Comparison of ENCODE assay signal across 24 mouse cellular contexts in the genomic region with DNA sequence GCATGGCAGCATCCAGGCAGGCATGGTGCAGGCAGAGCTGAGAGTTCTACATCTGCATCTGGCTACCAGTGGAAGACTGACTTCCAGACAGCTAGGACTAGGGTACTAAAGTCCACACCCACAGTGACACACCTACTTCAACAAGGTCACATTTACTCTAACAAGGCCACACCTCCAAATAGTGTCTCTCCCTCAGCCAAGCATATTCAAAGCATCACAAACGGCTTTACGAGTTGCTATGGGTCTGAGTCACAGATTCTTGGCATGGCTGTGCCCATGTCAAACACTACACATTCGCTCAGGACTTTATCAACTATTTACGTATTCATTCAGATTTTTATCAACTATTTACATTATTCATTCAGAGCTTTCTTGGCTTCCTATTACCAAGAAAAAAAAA. TPM values are rescaled to one million over a fixed set of nuclear protein-coding genes. Genes with fewer than 3 reads are reported as not detected.
DNase-seq lines count a peak whose midpoint lies in the region; ATAC-seq and TF ChIP-seq lines count a peak whose summit lies in the region.
"Had no signal": no experiment of that assay in that cellular context is flagged by ENCODE, and none has a peak within 500 bp of the region (broad histone marks: within the 10 kb centered on the region; RNA-seq: fewer than 3 reads in every experiment).

No protein-coding gene starts in this region.

- H3K27me3 ChIP-seq in kidney, embryonic 14.5 days (ENCODE audit: control insufficient read depth, insufficient read depth, low read length) = no peaks in the 10 kb centered on the region
- H3K27me3 ChIP-seq: embryonic facial prominence, embryonic 15.5 days; heart, embryonic 15.5 days; limb, embryonic 15.5 days; liver, embryonic 15.5 days; megakaryocyte, embryonic 14.5 days; neural tube, embryonic 13.5 days had no signal

- H3K27ac ChIP-seq in kidney, embryonic 14.5 days (ENCODE audit: low read depth, low read length) = no peak overlapping the region
- H3K27ac ChIP-seq: embryonic facial prominence, embryonic 15.5 days; heart, embryonic 15.5 days; hindbrain, embryonic 10.5 days; hindbrain, postnatal 0 days; limb, embryonic 15.5 days; liver, embryonic 15.5 days; neural tube, embryonic 13.5 days had no signal

- no peak for ATAC-seq in kidney, embryonic 14.5 days (ENCODE audit: low FRiP score, low TSS enrichment)
- ATAC-seq: hindbrain, postnatal 0 days; Patski had no signal

- no peak overlapping the region for H3K9ac ChIP-seq in kidney, embryonic 14.5 days (ENCODE audit: low read depth, low read length)
- H3K9ac ChIP-seq: embryonic facial prominence, embryonic 15.5 days; heart, embryonic 15.5 days; limb, embryonic 15.5 days; liver, embryonic 15.5 days; neural tube, embryonic 13.5 days had no signal

- H3K4me1 ChIP-seq in lung, adult 2 months (ENCODE audit: control insufficient read depth, insufficient read depth, low read length) = no peaks in the 10 kb centered on the region
- H3K4me1 ChIP-seq in kidney, embryonic 14.5 days (ENCODE audit: control insufficient read depth, insufficient read depth, low read length) = no peaks in the 10 kb centered on the region
- H3K4me1 ChIP-seq: embryonic facial prominence, embryonic 15.5 days; heart, embryonic 15.5 days; hindbrain, embryonic 10.5 days; limb, embryonic 15.5 days; liver, embryonic 15.5 days; megakaryocyte, embryonic 14.5 days; neural tube, embryonic 13.5 days had no signal

- no peak overlapping the region for H3K4me2 ChIP-seq in kidney, embryonic 14.5 days (replicated peaks; ENCODE audit: low read depth, low read length)
- H3K4me2 ChIP-seq: embryonic facial prominence, embryonic 15.5 days; heart, embryonic 15.5 days; limb, embryonic 15.5 days; liver, embryonic 15.5 days; neural tube, embryonic 13.5 days had no signal

- peak; percentile 3 for DNase-seq in urinary bladder, postnatal 25 days (ENCODE audit: low spot score)
- DNase-seq in urinary bladder, adult 2 months (ENCODE audit: low spot score) = no peak
- DNase-seq in lung, adult 2 months = peak; percentile 4
- DNase-seq in lung, postnatal 36 days = peak; percentile 29
- DNase-seq in right cerebral cortex, postnatal 4 days = no peak
- no peak for DNase-seq in gastrocnemius, adult 18-20 months (ENCODE audit: low spot score)
- DNase-seq: cerebellum, adult 18-20 months; cerebellum, postnatal 25 days; heart, adult 18-20 months; kidney, adult 2 months; kidney, postnatal 25 days; midbrain, embryonic 14.5 days; spleen, adult 18-20 months; thymus, adult 2 months had no signal

- no peak for TF ChIP-seq CTCF in lung, adult 2 months (IDR thresholded peaks at IDR 0.05; ENCODE audit: insufficient read depth, low read length)

- no peaks in the 10 kb centered on the region for H3K9me3 ChIP-seq in kidney, embryonic 14.5 days (ENCODE audit: control insufficient read depth, low read length)
- H3K9me3 ChIP-seq: embryonic facial prominence, embryonic 15.5 days; heart, embryonic 15.5 days; hindbrain, embryonic 10.5 days; limb, embryonic 15.5 days; liver, embryonic 15.5 days; neural tube, embryonic 13.5 days had no signal

- no peak for TF ChIP-seq POLR2A in lung, adult 2 months (IDR thresholded peaks at IDR 0.05; ENCODE audit: borderline replicate concordance, extremely low read depth, low read depth, low read length)

- no peaks in the 10 kb centered on the region for H3K36me3 ChIP-seq in kidney, embryonic 14.5 days (ENCODE audit: control insufficient read depth, insufficient read depth, low read length)
- H3K36me3 ChIP-seq: embryonic facial prominence, embryonic 15.5 days; heart, embryonic 15.5 days; hindbrain, embryonic 10.5 days; limb, embryonic 15.5 days; liver, embryonic 15.5 days; neural tube, embryonic 13.5 days had no signal

- no peak overlapping the region for H3K4me3 ChIP-seq in lung, adult 2 months (replicated peaks; ENCODE audit: extremely low read depth, low read depth, low read length)
- H3K4me3 ChIP-seq in kidney, embryonic 14.5 days (ENCODE audit: low read length) = no peak overlapping the region
- H3K4me3 ChIP-seq: embryonic facial prominence, embryonic 15.5 days; heart, embryonic 15.5 days; hindbrain, embryonic 10.5 days; limb, embryonic 15.5 days; liver, embryonic 15.5 days; megakaryocyte, embryonic 14.5 days; neural tube, embryonic 13.5 days had no signal

- WGBS in lung, adult 2 months = 21% methylated on average over 4 of the region's 4 CpGs
- WGBS in kidney, embryonic 14.5 days = 72% methylated on average over 4 of the region's 4 CpGs

RNA-seq across cellular contexts. Expression of gene Cpne8, which starts 38.5 kb away (rescaled TPM):
- polyA plus RNA-seq in urinary bladder, adult 2 months (2012; rRNA removed) = 20.2 and 24.3 TPM in 2 replicates
- polyA plus RNA-seq in lung, adult 2 months (2012; rRNA removed) = 17.6 and 20.5 TPM in 2 replicates
- polyA plus RNA-seq in kidney, embryonic 14.5 days (2014; fragmentation: Nextera tagmentation; extraction: Ambion mirVana) = 12.7 and 13.7 TPM in 2 replicates
- 1 to 10 TPM; 2.3 to 3.3 TPM for total RNA-seq in gastrocnemius, adult 18-20 months (2021)

Comparison
In these comparisons a context has a peak if more than half of its experiments do, and no peak if none do; other contexts are left out.
1. DNase-seq: peak in urinary bladder, postnatal 25 days (single experiment), lung, adult 2 months (single experiment) and lung, postnatal 36 days (single experiment); none in urinary bladder, adult 2 months (single experiment), right cerebral cortex, postnatal 4 days (single experiment) and gastrocnemius, adult 18-20 months (single experiment).